Mouse (Mus musculus) embryonic facial prominence, embryonic 12.5 days (tissue): ENCODE measurements at regions not wholly inside any gene's neighbourhood (a gene's known extent, or its start where the extent isn't known, plus 50 kb on each side); places are given as distances from the start of the nearest gene placed in this dataset.

Source experiments
- ATAC-seq: fragments of 200-750 bp; cut with Nextera tagmentation; 2 replicates; pipeline ENCODE4 v1.8.0; 2017; ENCODE audit not compliant: insufficient number of reproducible peaks, insufficient read depth, low FRiP score, low TSS enrichment
- H3K27ac ChIP-seq: fragments of 300-500 bp; sonication (generic); 2 replicates; pipeline ENCODE4 v1.5.1; 2016; ENCODE audit warnings: mild to moderate bottlenecking
- H3K27me3 ChIP-seq: fragments of 300-500 bp; sonication (generic); 2 replicates; pipeline ENCODE4 v1.6.1; 2016; ENCODE audit warnings: mild to moderate bottlenecking, moderate library complexity
- H3K36me3 ChIP-seq: fragments of 300-500 bp; sonication (generic); 2 replicates; pipeline ENCODE4 v1.6.1; 2016; ENCODE audit warnings: mild to moderate bottlenecking
- H3K4me1 ChIP-seq: fragments of 300-500 bp; sonication (generic); 2 replicates; pipeline ENCODE4 v1.6.1; 2016
- H3K4me2 ChIP-seq: fragments of 300-500 bp; sonication (generic); replicated peaks from 2 replicates; pipeline ENCODE4 v1.6.1; 2016; ENCODE audit warnings: mild to moderate bottlenecking, moderate library complexity
- H3K4me3 ChIP-seq: fragments of 300-500 bp; sonication (generic); 2 replicates; pipeline ENCODE4 v1.5.1; 2016; ENCODE audit warnings: mild to moderate bottlenecking
- H3K9ac ChIP-seq: fragments of 300-500 bp; sonication (generic); 2 replicates; pipeline ENCODE4 v1.6.1; 2016; ENCODE audit warnings: mild to moderate bottlenecking, moderate library complexity
- H3K9me3 ChIP-seq: fragments of 300-500 bp; sonication (generic); 2 replicates; pipeline ENCODE4 v1.6.1; 2016; ENCODE audit warnings: mild to moderate bottlenecking, moderate library complexity
- WGBS: fragments of 180-500 bp; shearing (Covaris S2); methylation state at CpG from one replicate; pipeline ENCODE4 v1.1.7; 2016; 5-methylcytosine and 5-hydroxymethylcytosine counted together

DNA sequence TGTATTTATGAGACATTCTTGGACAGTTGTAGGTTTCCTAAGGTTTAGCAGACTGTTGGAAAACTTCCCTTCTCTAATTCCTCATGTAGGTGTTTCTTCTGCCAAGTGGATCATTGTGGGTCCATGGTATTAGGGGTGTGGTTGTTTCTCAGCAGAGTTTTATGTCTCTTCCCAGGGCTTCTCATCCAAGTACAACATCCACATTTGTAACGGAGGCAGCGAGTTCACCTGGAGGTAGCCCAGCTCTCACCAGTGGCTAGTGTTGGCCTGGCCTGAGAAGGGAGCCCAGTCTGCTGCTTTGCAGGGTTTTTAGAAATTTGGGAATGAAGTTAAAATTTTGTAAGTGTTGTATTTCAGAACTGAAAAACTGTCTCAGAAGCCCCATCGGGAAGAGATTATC lies 122.4 kb downstream of the Wnt5a start:
- ATAC-seq = no peak
- WGBS = 94% methylated on average over 3 of the region's 3 CpGs
- Histone ChIP-seq H3K9ac (no peak overlapping the region), H3K27ac (no peak overlapping the region), H3K4me1 (no peaks in the 10 kb centered on the region), H3K4me2 (no peak overlapping the region), H3K27me3 (no peaks in the 10 kb centered on the region), H3K4me3 (no peak overlapping the region), H3K9me3 (no peaks in the 10 kb centered on the region), H3K36me3 (no peaks in the 10 kb centered on the region)

DNA sequence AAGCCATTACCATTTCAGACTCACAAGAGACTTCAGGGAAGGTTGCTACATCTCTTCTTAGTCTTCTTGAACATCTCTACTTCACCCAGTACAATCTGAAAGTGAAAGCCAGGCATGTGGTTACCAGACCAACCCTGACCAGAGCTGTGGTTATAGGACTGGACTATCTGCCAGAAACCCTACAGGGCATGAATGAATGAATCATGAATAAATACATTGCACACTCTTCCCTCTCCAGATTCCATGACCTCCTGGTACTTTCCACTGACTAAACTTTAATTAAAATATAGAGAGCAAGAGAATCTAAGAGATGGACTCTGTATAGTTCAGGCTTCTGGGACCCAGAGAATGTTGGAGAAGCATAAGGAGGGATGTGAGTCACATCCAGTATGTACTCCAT lies 130.6 kb downstream of the Wnt5a start:
- ATAC-seq = no peak
- Histone ChIP-seq H3K27me3 (0 out of 2 replicates have a peak, but pooled peaks cover 2% of the 10 kb centered on the region), H3K4me1 (no peaks in the 10 kb centered on the region), H3K36me3 (no peaks in the 10 kb centered on the region), H3K4me2 (no peak overlapping the region), H3K4me3 (no peak overlapping the region), H3K27ac (no peak overlapping the region), H3K9me3 (no peaks in the 10 kb centered on the region), H3K9ac (no peak overlapping the region)

DNA sequence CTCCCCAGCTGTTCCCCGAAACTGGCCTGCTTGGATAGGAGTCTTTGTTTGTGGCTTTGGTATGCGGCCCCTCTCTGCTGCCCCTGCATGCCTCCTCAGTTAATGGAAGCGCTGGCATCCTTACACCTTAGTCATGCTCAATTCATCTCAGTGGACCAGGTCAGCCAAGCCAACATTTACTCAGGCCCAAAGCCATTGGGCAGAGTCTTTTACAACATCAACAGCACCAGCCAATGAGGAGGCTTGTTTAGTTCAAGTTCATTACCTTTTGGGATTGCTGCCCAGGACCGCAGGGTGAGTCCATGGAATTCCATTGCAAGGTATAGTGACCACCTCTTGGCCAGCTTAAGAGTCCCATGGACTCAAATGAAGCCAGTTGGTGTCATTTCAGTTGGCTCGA lies 134.5 kb downstream of the Wnt5a start:
- Histone ChIP-seq H3K36me3 (no peaks in the 10 kb centered on the region), H3K27ac (no peak overlapping the region), H3K4me2 (no peak overlapping the region), H3K27me3 (0 out of 2 replicates have a peak, but pooled peaks cover 2% of the 10 kb centered on the region), H3K9ac (no peak overlapping the region), H3K4me1 (no peaks in the 10 kb centered on the region), H3K4me3 (no peak overlapping the region), H3K9me3 (no peaks in the 10 kb centered on the region)
- no peak for ATAC-seq
- WGBS = 81% methylated on average over 5 of the region's 5 CpGs

DNA sequence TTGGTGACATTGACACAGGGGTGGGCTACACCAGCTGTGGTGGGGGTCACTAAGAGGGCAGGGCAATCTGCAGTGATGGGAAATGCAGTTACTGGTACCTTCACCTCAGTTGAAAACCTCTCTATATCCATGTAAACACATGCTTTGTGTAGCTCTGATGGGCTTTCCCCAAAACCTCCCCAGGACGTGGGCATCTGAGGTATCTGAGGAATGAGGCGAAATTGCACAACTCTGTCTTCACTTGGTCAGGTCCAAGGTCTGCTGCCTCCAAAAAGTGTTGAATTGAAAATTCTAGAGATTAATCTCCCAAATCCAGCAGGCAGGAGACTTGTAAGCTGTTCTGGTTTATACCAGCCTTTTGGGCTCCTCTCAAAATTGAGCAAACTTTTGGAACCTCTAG lies 141.3 kb downstream of the Wnt5a start:
- H3K4me1 ChIP-seq = no peaks in the 10 kb centered on the region
- 84% methylated on average over 2 of the region's 2 CpGs for WGBS

DNA sequence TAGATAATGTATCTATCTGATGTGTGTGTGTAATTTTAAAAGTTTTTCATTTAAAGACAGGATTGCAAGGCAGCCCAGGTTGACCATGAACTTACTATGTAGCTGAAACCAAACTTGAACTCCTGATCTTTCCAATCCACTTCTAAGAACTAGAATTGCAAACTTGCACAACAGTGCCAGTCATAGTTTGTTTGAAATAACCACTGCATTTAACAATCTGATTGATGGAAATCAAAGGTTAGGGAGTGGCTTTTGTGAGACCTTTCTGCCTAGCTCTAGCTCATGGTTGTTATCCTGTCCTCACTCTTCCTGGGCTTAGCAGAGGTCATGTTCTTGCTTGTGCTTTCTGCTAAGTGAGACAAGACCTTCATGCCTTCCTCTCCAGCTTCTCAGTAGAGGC lies 144.9 kb downstream of the Wnt5a start:
- no peak overlapping the region for H3K9ac ChIP-seq

More for the DNA sequence above, 141.3 kb downstream of the Wnt5a start:
- no peak for ATAC-seq
- H3K4me3 ChIP-seq = no peak overlapping the region
- no peak overlapping the region for H3K9ac ChIP-seq
- H3K27ac ChIP-seq = no peak overlapping the region
- H3K9me3 ChIP-seq = no peaks in the 10 kb centered on the region
- H3K27me3 ChIP-seq = no peaks in the 10 kb centered on the region
- H3K4me2 ChIP-seq = no peak overlapping the region
- no peaks in the 10 kb centered on the region for H3K36me3 ChIP-seq

DNA sequence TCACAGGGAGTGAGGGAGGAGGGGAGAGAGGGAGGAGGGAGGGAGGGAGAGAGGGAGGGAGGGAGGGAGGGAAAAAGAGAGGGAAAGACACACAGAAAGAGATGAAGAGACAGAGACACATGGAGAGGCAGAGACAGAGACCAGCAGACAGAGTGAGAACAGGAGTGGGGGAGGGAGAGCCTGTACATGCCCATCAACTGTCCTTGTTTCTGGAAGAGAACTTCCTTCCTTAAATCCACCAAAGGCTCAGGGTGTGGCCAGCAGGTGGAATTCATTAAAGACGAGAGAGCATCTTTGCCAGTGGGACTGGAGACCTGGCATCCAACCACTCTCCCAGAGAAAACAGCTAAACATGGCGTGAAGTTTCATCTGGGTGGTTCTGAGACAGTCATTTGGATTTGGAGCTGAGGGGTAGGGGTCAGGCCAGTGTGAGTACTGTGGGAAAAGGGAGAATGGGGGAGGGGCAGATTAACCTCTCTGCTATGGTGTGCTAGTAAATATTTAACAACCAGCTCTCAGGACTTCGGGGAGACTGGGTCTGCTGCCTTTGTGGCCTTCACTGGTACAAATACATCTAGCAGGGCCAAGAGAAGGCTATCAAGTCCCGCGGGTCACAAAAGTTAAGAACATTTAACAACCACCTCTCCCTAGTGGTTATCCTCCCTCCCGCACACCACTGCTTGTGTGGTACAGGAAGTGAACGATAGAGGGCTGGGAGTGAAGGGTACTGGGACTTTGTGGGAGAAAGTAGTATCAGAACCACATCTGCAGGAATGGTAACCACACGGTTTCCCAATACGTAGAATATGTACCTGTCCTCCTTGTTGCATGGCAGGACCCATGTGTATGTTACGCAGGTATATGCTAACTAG lies 148.7 kb downstream of the Wnt5a start:
- H3K4me1 ChIP-seq = no peaks in the 10 kb centered on the region
- 74% methylated on average over 10 of the region's 10 CpGs for WGBS
- no peak for ATAC-seq

More for the DNA sequence above, 144.9 kb downstream of the Wnt5a start:
- Histone ChIP-seq H3K27me3 (no peaks in the 10 kb centered on the region), H3K4me2 (no peak overlapping the region), H3K9me3 (no peaks in the 10 kb centered on the region), H3K4me3 (no peak overlapping the region), H3K27ac (no peak overlapping the region), H3K4me1 (no peaks in the 10 kb centered on the region), H3K36me3 (no peaks in the 10 kb centered on the region)
- no peak for ATAC-seq

DNA sequence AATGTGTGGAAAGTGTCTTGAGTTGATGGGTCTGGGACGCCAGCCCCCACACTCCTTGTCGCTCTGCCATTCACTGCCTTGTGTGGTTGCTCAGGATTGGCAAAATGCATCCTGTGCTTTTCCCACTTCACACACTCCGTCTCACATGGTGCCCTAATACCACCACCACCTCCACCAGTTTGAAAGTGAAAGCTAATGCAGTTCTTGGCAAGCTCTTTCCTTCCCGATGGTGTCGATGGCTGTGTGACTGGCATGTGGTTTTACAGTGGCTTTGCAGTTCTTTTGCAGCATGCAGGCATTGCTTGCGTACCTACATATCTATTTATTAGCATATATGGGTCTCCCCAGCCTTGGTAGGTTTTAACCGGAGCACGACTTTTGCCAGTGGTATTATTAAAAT lies 152.7 kb downstream of the Wnt5a start:
- no peak overlapping the region for H3K4me3 ChIP-seq
- H3K4me2 ChIP-seq = no peak overlapping the region
- H3K27ac ChIP-seq = no peak overlapping the region
- WGBS = 90% methylated on average over 8 of the region's 8 CpGs
- no peaks in the 10 kb centered on the region for H3K27me3 ChIP-seq
- ATAC-seq = no peak
- no peaks in the 10 kb centered on the region for H3K4me1 ChIP-seq
- H3K9me3 ChIP-seq = no peaks in the 10 kb centered on the region
- no peak overlapping the region for H3K9ac ChIP-seq
- no peaks in the 10 kb centered on the region for H3K36me3 ChIP-seq

More for the DNA sequence above, 148.7 kb downstream of the Wnt5a start:
- Histone ChIP-seq H3K9ac (no peak overlapping the region), H3K4me3 (no peak overlapping the region), H3K27me3 (no peaks in the 10 kb centered on the region), H3K9me3 (no peaks in the 10 kb centered on the region), H3K4me2 (no peak overlapping the region), H3K27ac (no peak overlapping the region), H3K36me3 (no peaks in the 10 kb centered on the region)

DNA sequence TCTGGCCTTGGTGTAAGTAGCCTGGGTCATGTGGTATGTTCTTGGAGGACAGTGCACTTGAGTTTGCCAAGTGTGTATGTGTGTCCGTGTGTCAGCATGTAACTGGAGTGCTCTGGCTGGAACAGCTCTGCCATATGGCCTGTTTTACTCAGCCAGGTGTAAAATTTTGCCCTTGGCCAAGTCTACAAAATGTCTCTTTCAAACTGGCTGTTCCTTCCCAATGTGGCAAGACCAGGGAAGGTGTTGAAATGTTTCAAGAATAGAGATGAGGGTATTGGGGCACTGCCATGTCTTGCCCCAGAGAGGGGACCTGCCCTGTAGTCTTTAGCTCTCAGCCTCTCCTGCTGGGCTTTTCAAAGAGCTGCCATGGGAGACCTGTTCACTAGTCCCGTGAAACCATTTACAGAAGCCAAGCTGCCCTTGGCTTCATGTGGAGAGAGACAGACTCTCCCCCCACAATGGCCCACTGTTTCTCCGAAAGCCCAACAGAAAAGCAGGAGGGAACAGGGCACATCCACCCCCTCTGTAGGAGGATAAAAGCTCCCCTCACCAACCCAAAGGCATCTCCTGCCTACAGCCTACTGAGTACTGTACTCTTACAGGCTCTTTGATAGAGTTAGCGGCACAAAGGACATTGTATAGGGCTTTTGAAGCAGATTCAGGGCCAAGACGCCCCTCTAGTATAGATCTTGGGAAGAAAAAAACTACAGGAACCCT lies 156.5 kb downstream of the Wnt5a start:
- H3K36me3 ChIP-seq = no peaks in the 10 kb centered on the region
- no peak for ATAC-seq
- H3K4me1 ChIP-seq = peaks cover 15% of the 10 kb centered on the region
- 55% methylated on average over 5 of the region's 5 CpGs for WGBS
- no peak overlapping the region for H3K27ac ChIP-seq
- H3K27me3 ChIP-seq = no peaks in the 10 kb centered on the region
- no peak overlapping the region for H3K9ac ChIP-seq
- H3K4me2 ChIP-seq = no peak overlapping the region
- no peaks in the 10 kb centered on the region for H3K9me3 ChIP-seq
- H3K4me3 ChIP-seq = no peak overlapping the region

DNA sequence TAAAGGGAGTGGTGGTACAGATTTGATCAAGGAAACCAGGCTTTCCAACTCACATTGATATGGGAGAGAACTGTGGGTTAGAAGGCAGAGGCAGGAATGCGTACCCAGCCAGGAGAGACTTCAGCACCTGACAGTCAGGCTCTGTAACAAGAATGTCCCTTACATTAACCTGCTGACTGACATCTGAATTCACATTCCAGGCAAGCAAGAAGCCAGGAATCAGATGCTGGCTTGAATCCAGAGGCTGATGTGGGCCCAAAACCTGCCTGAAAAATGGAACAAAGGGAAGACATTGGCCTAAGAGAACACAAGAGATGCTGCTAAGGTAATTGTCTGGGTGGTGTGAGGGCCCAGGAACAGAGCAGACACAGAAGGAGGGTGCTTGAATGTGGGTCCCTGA lies 158.8 kb downstream of the Wnt5a start:
- Histone ChIP-seq H3K27me3 (no peaks in the 10 kb centered on the region), H3K4me2 (no peak overlapping the region), H3K4me3 (no peak overlapping the region), H3K36me3 (no peaks in the 10 kb centered on the region), H3K27ac (0 out of 2 replicates have a peak overlapping the region, but pooled peaks have one; percentile 41), H3K4me1 (peaks cover 15% of the 10 kb centered on the region), H3K9ac (no peak overlapping the region), H3K9me3 (no peaks in the 10 kb centered on the region)
- WGBS = 71% methylated on average over 1 of the region's 1 CpGs
- no peak for ATAC-seq

DNA sequence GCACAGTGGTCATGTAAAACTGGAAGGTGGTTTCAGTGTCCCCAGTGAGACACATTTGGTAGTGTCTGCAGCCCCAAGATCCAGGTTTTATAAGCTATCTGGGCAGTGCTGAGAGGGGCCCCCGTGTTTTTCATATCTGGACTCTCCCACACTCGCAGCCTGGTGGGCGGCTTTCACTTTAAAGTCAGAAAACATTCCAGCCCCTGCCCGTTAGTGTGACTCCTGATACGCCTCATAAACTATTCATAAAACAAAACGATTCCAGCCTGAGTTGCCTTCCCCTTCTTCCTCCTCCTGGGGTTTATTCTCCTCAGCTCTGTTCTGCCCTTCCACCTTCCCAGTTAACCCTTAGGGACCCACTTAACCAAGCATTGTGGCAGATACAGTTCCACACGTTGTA lies 159.6 kb downstream of the Wnt5a start:
- H3K4me1 ChIP-seq = peaks cover 15% of the 10 kb centered on the region
- no peak overlapping the region for H3K4me2 ChIP-seq
- H3K9ac ChIP-seq = no peak overlapping the region
- H3K4me3 ChIP-seq = no peak overlapping the region
- ATAC-seq = no peak
- H3K36me3 ChIP-seq = no peaks in the 10 kb centered on the region
- no peaks in the 10 kb centered on the region for H3K27me3 ChIP-seq
- peak overlapping the region; percentile 41; the same call in 1 of the 2 replicates for H3K27ac ChIP-seq
- no peaks in the 10 kb centered on the region for H3K9me3 ChIP-seq
- WGBS = 21% methylated on average over 7 of the region's 7 CpGs

DNA sequence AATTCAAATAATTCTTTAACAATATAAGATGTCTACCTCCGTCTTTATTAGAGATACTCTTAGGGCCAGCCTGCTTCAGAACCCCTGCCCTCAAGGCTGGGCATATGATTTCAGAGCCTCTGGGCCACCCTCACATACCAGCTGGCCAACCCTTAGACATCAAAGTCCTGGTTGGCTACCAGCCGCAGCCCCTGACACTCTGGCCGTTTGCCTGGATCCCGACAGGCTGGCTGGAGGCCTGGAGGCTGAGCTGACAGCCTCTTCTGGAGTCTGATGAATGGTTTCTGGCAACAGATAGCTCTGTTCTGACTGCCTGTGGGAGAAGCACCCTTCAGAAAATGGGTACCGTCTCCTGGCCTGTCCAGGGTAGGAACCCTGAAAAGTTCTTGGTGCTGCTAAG lies 170.9 kb downstream of the Wnt5a start:
- Histone ChIP-seq H3K4me2 (no peak overlapping the region), H3K27ac (0 out of 2 replicates have a peak overlapping the region, but pooled peaks have one; percentile 24), H3K9me3 (no peaks in the 10 kb centered on the region), H3K27me3 (no peaks in the 10 kb centered on the region), H3K9ac (no peak overlapping the region), H3K36me3 (no peaks in the 10 kb centered on the region), H3K4me3 (no peak overlapping the region), H3K4me1 (peaks cover 4% of the 10 kb centered on the region; the same call in 1 of the 2 replicates)
- no peak for ATAC-seq
- 48% methylated on average over 5 of the region's 5 CpGs for WGBS

DNA sequence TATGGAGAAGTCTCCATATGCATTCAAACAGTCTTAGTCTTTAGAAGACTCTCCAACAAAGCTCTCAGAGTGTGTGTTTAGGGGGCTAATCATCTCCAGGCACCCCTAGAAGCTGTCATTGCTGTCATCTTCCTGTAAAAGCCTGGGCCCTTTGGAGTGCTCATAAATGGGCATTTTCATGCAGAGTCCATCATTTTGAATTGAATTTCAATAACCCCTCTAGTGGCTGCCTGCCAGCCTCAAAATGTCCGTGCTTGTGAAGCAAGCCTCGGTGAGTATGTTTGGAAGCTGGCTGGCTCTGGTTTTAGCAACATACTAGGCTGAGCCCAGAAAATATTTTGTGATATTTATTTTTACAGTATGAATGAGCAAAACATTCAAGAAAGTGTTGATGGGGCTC lies 195.2 kb downstream of the Wnt5a start:
- Histone ChIP-seq H3K27ac (no peak overlapping the region), H3K9me3 (no peaks in the 10 kb centered on the region), H3K9ac (no peak overlapping the region), H3K4me3 (no peak overlapping the region), H3K4me2 (no peak overlapping the region), H3K4me1 (no peaks in the 10 kb centered on the region), H3K27me3 (no peaks in the 10 kb centered on the region), H3K36me3 (no peaks in the 10 kb centered on the region)
- no peak for ATAC-seq
- WGBS = 62% methylated on average over 2 of the region's 2 CpGs
